Mouse (Mus musculus): ENCODE results near the gene Rasa3.

- TF ChIP-seq CTCF (IDR thresholded peaks at IDR 0.05; ENCODE audit: borderline replicate concordance, insufficient read depth, low read length) (no peak), POLR2A (IDR thresholded peaks at IDR 0.05; ENCODE audit: low read depth, low read length) (no peak)
Observed at GRCm38 (mm10) chr8:13601166-13601565, 76.2 kb downstream of the Rasa3 start.

Data from embryonic fibroblast, embryonic 13.5 days (primary cell).